Mouse (Mus musculus): ENCODE measurements at regions not wholly inside any gene's neighbourhood (a gene's known extent, or its start where the extent isn't known, plus 50 kb on each side); places are given as distances from the start of the nearest gene placed in this dataset.
"Not testable (repeated sequence)": the region's sequence is repeated elsewhere in the genome, so short reads cannot be mapped to it uniquely, and the experiment has no call there.

DNA sequence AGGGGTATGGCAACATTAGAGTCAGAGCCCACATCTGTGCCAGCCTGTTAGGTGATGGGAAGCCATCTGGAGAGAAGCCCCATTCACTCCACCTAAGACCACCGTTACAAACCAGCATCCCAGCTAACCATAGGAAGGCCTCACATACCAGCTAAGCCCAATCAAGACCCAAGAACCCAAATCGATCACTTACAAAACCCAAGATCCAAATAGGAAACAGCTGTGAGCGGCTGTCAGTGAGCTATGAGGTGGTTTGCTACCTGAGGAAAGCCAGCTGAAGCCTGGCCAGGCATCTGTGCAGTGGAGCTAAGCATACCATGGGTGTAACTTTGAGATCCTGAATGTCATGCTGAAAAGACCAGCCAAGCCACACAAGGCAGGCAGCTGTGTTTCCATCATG lies 116.9 kb upstream of the Rybp start:
- no peak for DNase-seq
- intact Hi-C loops (cut with DNase I; ENCODE audit: low total_unique reads) = no loop called here

GRCm38 (mm10) chr6:100402716-100403115 lies 115.4 kb upstream of the Rybp start:
- DNase-seq = no peak
- intact Hi-C loops (cut with DNase I; ENCODE audit: low total_unique reads) = no loop called here

DNA sequence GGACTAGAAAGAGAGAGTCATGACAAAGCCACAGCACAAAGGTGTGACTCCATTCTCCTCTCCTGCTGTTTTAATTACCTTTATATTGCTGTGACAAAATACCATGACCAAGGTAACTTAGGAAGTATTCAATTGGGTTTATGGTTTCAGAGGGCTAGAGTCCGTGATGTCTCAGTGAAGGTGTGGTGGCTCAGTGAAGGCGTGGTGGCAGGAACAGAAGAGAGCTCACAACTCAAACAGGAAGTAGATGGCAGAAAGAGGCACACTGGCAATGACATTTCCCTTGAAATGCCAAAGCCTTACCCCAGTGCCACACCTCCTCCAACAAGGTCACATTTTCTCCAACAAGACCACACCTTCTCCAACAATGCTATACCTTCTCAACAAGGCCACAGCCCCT lies 114.4 kb upstream of the Rybp start:
- intact Hi-C loops (cut with DNase I; ENCODE audit: low total_unique reads) = no loop called here
- no peak for DNase-seq

- intact Hi-C loops (cut with DNase I; ENCODE audit: low total_unique reads); DNase-seq: not testable (repeated sequence)
Observed at GRCm38 (mm10) chr6:100399387-100399786, 112.1 kb upstream of the Rybp start.

DNA sequence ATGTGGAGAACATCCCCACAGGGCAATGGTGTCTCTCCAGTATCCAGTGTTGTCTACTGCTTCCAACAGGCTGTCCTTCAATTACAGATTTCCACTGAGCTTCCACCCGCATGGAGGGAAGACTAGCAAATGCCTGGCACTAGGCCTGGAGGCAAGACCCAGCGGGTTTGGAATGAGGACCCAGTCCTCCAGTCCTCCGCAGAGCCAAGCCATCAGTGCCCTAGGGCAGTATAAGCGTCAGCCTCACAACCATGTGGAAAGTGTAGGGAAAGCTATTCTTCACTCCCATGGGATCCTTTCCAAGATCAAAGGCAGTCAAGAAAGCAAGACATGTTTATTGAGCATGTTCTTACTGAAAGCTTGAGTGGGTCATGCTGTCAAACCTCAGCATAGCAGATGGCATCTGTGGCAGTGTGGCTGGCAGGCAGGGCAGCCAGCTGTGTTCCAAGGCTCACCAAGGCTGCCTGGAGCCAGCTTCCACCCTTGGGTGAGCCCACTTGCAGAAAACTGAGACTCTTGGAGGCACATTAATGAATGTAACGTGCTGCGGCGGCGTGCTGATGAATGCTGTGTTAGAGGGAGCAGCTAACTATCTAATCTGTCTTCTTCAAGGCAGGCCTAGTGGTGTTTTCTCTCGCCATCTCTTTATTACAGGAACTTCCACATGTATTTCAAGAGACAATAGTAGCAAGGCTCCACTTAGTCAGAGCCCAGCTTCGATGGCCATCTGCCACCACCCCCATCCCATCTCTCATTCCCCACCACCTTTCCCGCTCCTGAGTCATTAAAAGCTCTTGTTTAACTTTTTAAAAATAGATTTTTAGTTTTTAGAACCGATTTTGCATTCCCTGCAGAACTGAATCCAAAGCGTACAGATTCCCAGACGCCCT lies 109.3 kb upstream of the Rybp start:
- no peak for DNase-seq
- intact Hi-C loops (cut with DNase I; ENCODE audit: low total_unique reads) = no loop called here

DNA sequence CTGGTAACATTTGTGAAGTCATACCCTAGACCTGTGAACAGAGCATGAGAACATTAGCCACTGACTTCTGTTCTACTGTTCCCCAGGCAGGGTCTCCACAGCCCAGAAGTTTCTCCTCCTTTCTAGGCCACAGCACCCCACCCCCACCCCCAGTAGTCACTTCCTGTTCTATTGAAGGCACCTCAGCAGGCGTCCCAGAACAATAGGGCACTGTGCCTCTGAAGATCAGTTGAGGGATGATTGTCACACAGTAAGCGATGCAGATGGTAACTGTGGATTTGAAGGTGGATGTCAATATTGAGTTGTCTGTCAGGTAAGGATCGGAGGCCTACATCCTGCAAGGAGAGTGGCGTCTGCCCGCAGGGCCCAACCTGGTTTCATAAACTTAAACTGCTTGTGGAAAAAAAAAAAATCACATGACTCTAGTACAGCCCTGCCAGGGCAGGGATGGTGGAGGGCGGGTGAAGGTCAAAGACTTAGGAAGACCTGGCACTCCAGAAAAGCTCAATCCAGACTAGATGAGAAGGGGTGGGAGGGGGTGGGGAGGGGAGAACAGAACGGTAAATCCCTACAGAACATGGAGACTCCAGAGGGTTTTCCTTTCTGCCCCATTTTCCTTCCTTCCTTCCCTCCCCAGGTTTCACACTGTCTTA lies 103.1 kb upstream of the Rybp start:
- intact Hi-C loops (cut with DNase I; ENCODE audit: low total_unique reads) = no loop called here
- DNase-seq = no peak

GRCm38 (mm10) chr6:100387042-100387441 lies 99.8 kb upstream of the Rybp start:
- no peak for DNase-seq
- intact Hi-C loops (cut with DNase I; ENCODE audit: low total_unique reads) = no loop called here

GRCm38 (mm10) chr6:100385640-100386039 lies 98.4 kb upstream of the Rybp start:
- intact Hi-C loops (cut with DNase I; ENCODE audit: low total_unique reads) = no loop called here
- no peak for DNase-seq

- intact Hi-C loops (cut with DNase I; ENCODE audit: low total_unique reads) = no loop called here
- DNase-seq = no peak
Observed at GRCm38 (mm10) chr6:100381046-100381445, 93.8 kb upstream of the Rybp start.

- DNase-seq = peak; percentile 20
- intact Hi-C loops (cut with DNase I; ENCODE audit: low total_unique reads) = no loop called here
Observed at GRCm38 (mm10) chr6:100380536-100380935, 93.3 kb upstream of the Rybp start.

GRCm38 (mm10) chr6:100379792-100380191 lies 92.5 kb upstream of the Rybp start:
- no peak for DNase-seq
- intact Hi-C loops (cut with DNase I; ENCODE audit: low total_unique reads) = no loop called here

DNA sequence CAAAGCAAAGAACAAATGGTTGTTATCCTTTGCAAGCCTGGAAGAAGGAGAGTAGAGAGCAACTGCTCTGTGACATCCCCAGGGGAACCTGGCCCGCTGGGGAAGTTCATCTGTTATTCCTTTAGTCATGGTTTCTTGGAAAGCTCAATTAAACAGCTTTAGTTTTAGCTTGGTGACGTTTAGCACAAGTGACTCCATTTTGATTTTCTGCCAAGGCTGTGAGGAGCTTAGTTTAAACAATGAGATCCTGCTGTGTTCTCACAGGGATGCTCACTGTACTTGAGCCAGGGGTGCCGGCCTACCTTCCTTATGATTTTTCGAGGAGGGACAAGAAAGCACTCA lies 91.2 kb upstream of the Rybp start:
- intact Hi-C loops (cut with DNase I; ENCODE audit: low total_unique reads) = no loop called here
- DNase-seq = no peak

DNA sequence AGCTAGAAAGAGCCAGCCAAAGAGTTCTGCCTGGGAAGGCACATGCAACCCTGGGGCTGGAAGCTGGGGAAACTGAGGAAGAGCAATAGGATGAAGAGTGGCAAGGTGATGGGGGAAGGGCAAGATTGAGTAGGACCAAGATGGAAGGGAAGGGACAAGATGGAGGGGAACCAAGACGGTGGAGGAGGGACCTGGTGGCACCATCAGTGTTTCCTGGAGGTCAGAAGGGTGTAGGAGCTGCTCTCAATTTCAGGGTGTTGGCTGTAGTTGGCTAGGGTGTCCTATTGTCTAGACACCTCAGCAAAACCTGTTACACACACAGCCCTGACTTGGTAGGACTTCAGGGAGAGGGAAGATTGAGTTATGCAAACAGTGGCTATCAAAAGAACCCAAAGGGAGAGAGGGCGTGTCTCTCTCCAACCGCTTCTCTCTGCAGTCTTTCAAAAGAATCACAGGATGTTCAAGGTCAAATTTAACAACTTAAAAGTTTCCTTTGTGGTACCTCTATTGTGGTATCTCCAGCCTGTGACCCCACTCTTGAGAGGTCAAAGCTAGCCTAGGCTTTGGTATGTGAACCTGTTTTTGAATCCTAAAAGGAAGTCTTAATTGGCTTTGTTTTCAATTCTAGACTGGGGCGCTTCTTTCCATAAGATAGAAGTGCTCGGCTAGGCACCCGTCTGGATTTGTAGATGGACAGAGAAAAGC lies 90.7 kb upstream of the Rybp start:
- no peak for DNase-seq
- intact Hi-C loops (cut with DNase I; ENCODE audit: low total_unique reads) = no loop called here

GRCm38 (mm10) chr6:100376656-100377055 lies 89.4 kb upstream of the Rybp start:
- DNase-seq = no peak
- intact Hi-C loops (cut with DNase I; ENCODE audit: low total_unique reads) = no loop called here

- DNase-seq = no peak
- intact Hi-C loops (cut with DNase I; ENCODE audit: low total_unique reads) = no loop called here
Observed at GRCm38 (mm10) chr6:100370828-100371227, 83.5 kb upstream of the Rybp start.

GRCm38 (mm10) chr6:100370358-100370757 lies 83.1 kb upstream of the Rybp start:
- intact Hi-C loops (cut with DNase I; ENCODE audit: low total_unique reads) = no loop called here

DNA sequence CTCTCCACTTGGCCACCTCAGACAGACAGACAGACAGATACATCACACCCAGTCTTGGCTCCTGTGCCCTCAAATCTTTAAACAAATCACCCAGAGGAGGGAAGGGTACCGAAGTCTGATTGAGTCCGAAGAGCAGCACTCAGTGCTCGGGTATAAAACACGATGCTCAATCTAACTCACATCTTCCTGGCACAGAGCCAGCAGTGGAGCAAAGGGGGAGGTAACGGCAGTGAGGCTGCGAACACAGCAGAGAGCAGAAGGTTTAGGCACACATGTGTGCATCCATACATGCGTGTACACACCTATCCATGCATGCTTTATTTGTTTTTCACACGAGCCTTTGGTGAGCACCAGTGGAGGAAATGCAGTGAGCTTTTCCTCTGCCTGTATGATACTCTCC lies 78.9 kb upstream of the Rybp start:
- no peak for DNase-seq

More at GRCm38 (mm10) chr6:100370358-100370757, 83.1 kb upstream of the Rybp start:
- DNase-seq = no peak

GRCm38 (mm10) chr6:100365791-100366190 lies 78.5 kb upstream of the Rybp start:
- no peak for DNase-seq
- intact Hi-C loops (cut with DNase I; ENCODE audit: low total_unique reads) = no loop called here

More for the DNA sequence above, 78.9 kb upstream of the Rybp start:
- intact Hi-C loops (cut with DNase I; ENCODE audit: low total_unique reads) = no loop called here

GRCm38 (mm10) chr6:100363683-100364082 lies 76.4 kb upstream of the Rybp start:
- DNase-seq = no peak
- intact Hi-C loops (cut with DNase I; ENCODE audit: low total_unique reads) = no loop called here

- intact Hi-C loops (cut with DNase I; ENCODE audit: low total_unique reads) = no loop called here
- DNase-seq = no peak
Observed at GRCm38 (mm10) chr6:100356617-100357399, 69.5 kb upstream of the Rybp start.
